Mouse (Mus musculus) stomach, postnatal 0 days (tissue): ENCODE measurements around the gene Kmt5a.

Experiments used
- CTCF ChIP-seq: IDR thresholded peaks from 2 replicates; pipeline ENCODE4 v1.5.1; 2016; ENCODE audit warnings: antibody characterized with exemption, low read depth, mild to moderate bottlenecking, moderate library complexity
- EP300 ChIP-seq: optimal IDR thresholded peaks from 2 replicates; pipeline ENCODE3; 2016; ENCODE audit warnings: antibody characterized with exemption

- TF ChIP-seq CTCF: no peak
- no peak for TF ChIP-seq EP300
These were observed 39.1 kb downstream of the Kmt5a start for GRCm38 (mm10) chr5:124478873-124479204.
